Comparison of ENCODE assay signal across 16 mouse cellular contexts in genomic region chr9:61323879-61324278, GRCm38 (mm10). TPM values are rescaled to one million over a fixed set of nuclear protein-coding genes. Genes with fewer than 3 reads are reported as not detected.
DNase-seq lines count a peak whose midpoint lies in the region; ATAC-seq and TF ChIP-seq lines count a peak whose summit lies in the region.
"Had no signal": no experiment of that assay in that cellular context is flagged by ENCODE, and none has a peak within 500 bp of the region (broad histone marks: within the 10 kb centered on the region; RNA-seq: fewer than 3 reads in every experiment).

No protein-coding gene starts in this region.

- no peak overlapping the region for H3K9ac ChIP-seq in forebrain, postnatal 0 days
- H3K9ac ChIP-seq in midbrain, embryonic 13.5 days (replicated peaks) = no peak overlapping the region
- H3K9ac ChIP-seq in midbrain, embryonic 15.5 days = no peak overlapping the region
- no peak overlapping the region for H3K9ac ChIP-seq in hindbrain, embryonic 15.5 days
- H3K9ac ChIP-seq: kidney, embryonic 15.5 days had no signal

- H3K4me2 ChIP-seq in forebrain, postnatal 0 days (ENCODE audit: low read depth) = no peak overlapping the region
- no peak overlapping the region for H3K4me2 ChIP-seq in midbrain, embryonic 13.5 days (replicated peaks)
- H3K4me2 ChIP-seq in midbrain, embryonic 15.5 days = no peak overlapping the region
- peak overlapping the region; percentile 4; the same call in 1 of the 2 replicates for H3K4me2 ChIP-seq in hindbrain, embryonic 15.5 days
- H3K4me2 ChIP-seq: kidney, embryonic 15.5 days had no signal

- no peak for DNase-seq in forebrain, embryonic 10.5 days (ENCODE audit: extremely low spot score, low spot score)
- DNase-seq in forebrain, postnatal 0 days = no peak
- peak; percentile 73 for DNase-seq in brain, embryonic 14.5 days (ENCODE audit: low read depth)
- no peak for DNase-seq in kidney, postnatal 4 days
- no peak for DNase-seq in kidney, adult 2 months
- DNase-seq: cerebellum, postnatal 25 days; heart, adult 18-20 months; right cerebral cortex, postnatal 25 days; thymus, postnatal 4 days had no signal

- no peak for ATAC-seq in forebrain, postnatal 0 days
- no peak for ATAC-seq in midbrain, embryonic 13.5 days
- no peak for ATAC-seq in midbrain, embryonic 15.5 days (replicated peaks)
- no peak for ATAC-seq in hindbrain, embryonic 15.5 days (ENCODE audit: low FRiP score, low read depth)

- no peaks in the 10 kb centered on the region for H3K36me3 ChIP-seq in forebrain, embryonic 10.5 days (replicated peaks)
- no peaks in the 10 kb centered on the region for H3K36me3 ChIP-seq in forebrain, postnatal 0 days (ENCODE audit: insufficient read depth)
- no peaks in the 10 kb centered on the region for H3K36me3 ChIP-seq in midbrain, embryonic 13.5 days
- no peaks in the 10 kb centered on the region for H3K36me3 ChIP-seq in midbrain, embryonic 15.5 days (replicated peaks)
- no peaks in the 10 kb centered on the region for H3K36me3 ChIP-seq in hindbrain, embryonic 15.5 days
- no peaks in the 10 kb centered on the region for H3K36me3 ChIP-seq in kidney, adult 2 months (ENCODE audit: control insufficient read depth, insufficient read depth, low read length)
- H3K36me3 ChIP-seq: embryonic facial prominence, embryonic 10.5 days; kidney, embryonic 15.5 days had no signal

- H3K4me1 ChIP-seq in forebrain, embryonic 10.5 days = peaks cover 57% of the 10 kb centered on the region
- H3K4me1 ChIP-seq in forebrain, postnatal 0 days (ENCODE audit: insufficient read depth) = no peaks in the 10 kb centered on the region
- peaks cover 46% of the 10 kb centered on the region for H3K4me1 ChIP-seq in midbrain, embryonic 13.5 days (replicated peaks)
- peaks cover 23% of the 10 kb centered on the region for H3K4me1 ChIP-seq in midbrain, embryonic 15.5 days
- H3K4me1 ChIP-seq in hindbrain, embryonic 15.5 days (replicated peaks) = peaks cover 33% of the 10 kb centered on the region
- peaks cover 10% of the 10 kb centered on the region for H3K4me1 ChIP-seq in kidney, adult 2 months (ENCODE audit: control insufficient read depth, insufficient read depth, low read length)

- H3K4me3 ChIP-seq in forebrain, embryonic 10.5 days = no peak overlapping the region
- H3K4me3 ChIP-seq in forebrain, postnatal 0 days (ENCODE audit: low read depth, low read length) = no peak overlapping the region
- no peak overlapping the region for H3K4me3 ChIP-seq in midbrain, embryonic 13.5 days (replicated peaks)
- H3K4me3 ChIP-seq in midbrain, embryonic 15.5 days = no peak overlapping the region
- no peak overlapping the region for H3K4me3 ChIP-seq in hindbrain, embryonic 15.5 days
- no peak overlapping the region for H3K4me3 ChIP-seq in kidney, adult 2 months (ENCODE audit: insufficient read depth, low read depth, low read length)
- H3K4me3 ChIP-seq: embryonic facial prominence, embryonic 10.5 days; erythroblast, embryonic 14.5 days; kidney, embryonic 15.5 days had no signal

- H3K27me3 ChIP-seq in forebrain, embryonic 10.5 days (ENCODE audit: poor library complexity, severe bottlenecking) = peaks cover 98% of the 10 kb centered on the region
- no peaks in the 10 kb centered on the region for H3K27me3 ChIP-seq in forebrain, postnatal 0 days (ENCODE audit: insufficient read depth, low read length)
- H3K27me3 ChIP-seq in midbrain, embryonic 13.5 days = peaks cover 28% of the 10 kb centered on the region
- H3K27me3 ChIP-seq in midbrain, embryonic 15.5 days (replicated peaks) = 0 out of 2 replicates have a peak, but pooled peaks cover 8% of the 10 kb centered on the region
- H3K27me3 ChIP-seq in hindbrain, embryonic 15.5 days = peaks cover 12% of the 10 kb centered on the region; the same call in 1 of the 2 replicates
- H3K27me3 ChIP-seq in kidney, adult 2 months (replicated peaks; ENCODE audit: control insufficient read depth, insufficient read depth, low read length) = no peaks in the 10 kb centered on the region

- TF ChIP-seq CTCF in forebrain, postnatal 0 days (IDR thresholded peaks at IDR 0.05; ENCODE audit: low read depth) = no peak
- no peak for TF ChIP-seq CTCF in brain, embryonic 14.5 days (IDR thresholded peaks at IDR 0.05; ENCODE audit: borderline replicate concordance, extremely low read depth, insufficient read depth, insufficient read length)
- no peak for TF ChIP-seq CTCF in kidney, adult 2 months (conservative IDR thresholded peaks at IDR 0.05; ENCODE audit: insufficient read depth, insufficient read length, low read depth, low read length)

- peak overlapping the region; percentile 79 for H3K27ac ChIP-seq in forebrain, embryonic 10.5 days
- H3K27ac ChIP-seq in forebrain, postnatal 0 days (ENCODE audit: low read depth, low read length) = no peak overlapping the region
- H3K27ac ChIP-seq in midbrain, embryonic 13.5 days = peak overlapping the region; percentile 15; the same call in 1 of the 2 replicates
- H3K27ac ChIP-seq in midbrain, embryonic 15.5 days = no peak overlapping the region
- H3K27ac ChIP-seq in hindbrain, embryonic 15.5 days (replicated peaks) = no peak overlapping the region
- H3K27ac ChIP-seq in kidney, adult 2 months (ENCODE audit: insufficient read depth, low read depth, low read length) = no peak overlapping the region
- H3K27ac ChIP-seq: kidney, embryonic 15.5 days; macrophage had no signal

- no peak for TF ChIP-seq POLR2A in brain, embryonic 14.5 days (IDR thresholded peaks at IDR 0.05; ENCODE audit: borderline replicate concordance, extremely low read depth, insufficient read depth, insufficient read length, poor library complexity, severe bottlenecking)
- TF ChIP-seq POLR2A in kidney, adult 2 months (IDR thresholded peaks at IDR 0.05; ENCODE audit: low read depth, low read length) = no peak

- WGBS in forebrain, embryonic 10.5 days = 39% methylated on average over 3 of the region's 3 CpGs
- WGBS in forebrain, postnatal 0 days = 23% methylated on average over 3 of the region's 3 CpGs
- WGBS in midbrain, embryonic 13.5 days = 19% methylated on average over 3 of the region's 3 CpGs
- 40% methylated on average over 3 of the region's 3 CpGs for WGBS in midbrain, embryonic 15.5 days
- WGBS in hindbrain, embryonic 15.5 days = 32% methylated on average over 3 of the region's 3 CpGs
- WGBS in kidney, adult 2 months = 85% methylated on average over 3 of the region's 3 CpGs

- no peaks in the 10 kb centered on the region for H3K9me3 ChIP-seq in forebrain, embryonic 10.5 days
- no peaks in the 10 kb centered on the region for H3K9me3 ChIP-seq in forebrain, postnatal 0 days (ENCODE audit: low read length)
- H3K9me3 ChIP-seq in midbrain, embryonic 13.5 days = no peaks in the 10 kb centered on the region
- H3K9me3 ChIP-seq in midbrain, embryonic 15.5 days = no peaks in the 10 kb centered on the region
- H3K9me3 ChIP-seq in hindbrain, embryonic 15.5 days = no peaks in the 10 kb centered on the region
- H3K9me3 ChIP-seq: embryonic facial prominence, embryonic 10.5 days had no signal

RNA-seq across cellular contexts. Expression of gene Tle3, which starts 48.3 kb away (rescaled TPM):
- polyA plus RNA-seq in forebrain, embryonic 10.5 days (2016; fragmentation: Nextera tagmentation; extraction: Ambion mirVana) = 43.4 and 45.6 TPM in 2 replicates
- 63.3 and 66.3 TPM in 2 replicates for total RNA-seq in forebrain, postnatal 0 days (2014; rRNA removed)
- 16.3 and 21.1 TPM in 2 replicates for polyA plus RNA-seq in forebrain, postnatal 0 days (2015; fragmentation: Nextera tagmentation; extraction: Ambion mirVana)
- 40.7 and 50.8 TPM in 2 replicates for polyA plus RNA-seq in midbrain, embryonic 13.5 days (2015; fragmentation: Nextera tagmentation; extraction: Ambion mirVana)
- polyA plus RNA-seq in midbrain, embryonic 15.5 days (2015; fragmentation: Nextera tagmentation; extraction: Ambion mirVana) = 34.9 and 39.1 TPM in 2 replicates
- 108 and 121 TPM in 2 replicates for polyA plus RNA-seq in brain, embryonic 14.5 days (2012; rRNA removed)
- polyA plus RNA-seq in hindbrain, embryonic 15.5 days (2015; fragmentation: Nextera tagmentation; extraction: Ambion mirVana) = 23.6 and 28.8 TPM in 2 replicates
- 47.2 and 50.9 TPM in 2 replicates for polyA plus RNA-seq in kidney, adult 2 months (2012; rRNA removed)

Comparison
In these comparisons a context has a peak if more than half of its experiments do, and no peak if none do; other contexts are left out.
1. H3K27ac ChIP-seq: peak in forebrain, embryonic 10.5 days (single experiment) and midbrain, embryonic 13.5 days (single experiment); none in forebrain, postnatal 0 days (single experiment), midbrain, embryonic 15.5 days (single experiment), hindbrain, embryonic 15.5 days (single experiment) and kidney, adult 2 months (single experiment).